Mouse (Mus musculus): ENCODE data around the gene Ahdc1.

Gene Ahdc1

GRCm38 (mm10) chr4:133106691-133107090, 95.6 kb downstream of the Ahdc1 start:
- no peak for DNase-seq

GRCm38 (mm10) chr4:133107788-133108281, 96.8 kb downstream of the Ahdc1 start:
- no peak for DNase-seq

GRCm38 (mm10) chr4:133108481-133109334, 97.6 kb downstream of the Ahdc1 start:
- no peak for DNase-seq

- DNase-seq = no peak
Observed at GRCm38 (mm10) chr4:133109335-133109801, 98.3 kb downstream of the Ahdc1 start.

GRCm38 (mm10) chr4:133112175-133112838, 101.2 kb downstream of the Ahdc1 start:
- no peak for DNase-seq

GRCm38 (mm10) chr4:133113351-133113882, 102.4 kb downstream of the Ahdc1 start:
- peak; percentile 40 for DNase-seq

GRCm38 (mm10) chr4:133114762-133115161, 103.7 kb downstream of the Ahdc1 start:
- peak; percentile 38 for DNase-seq

- no peak for DNase-seq
Observed at GRCm38 (mm10) chr4:133115721-133116429, 104.8 kb downstream of the Ahdc1 start.

- no peak for DNase-seq
Observed at GRCm38 (mm10) chr4:133116756-133117470, 105.9 kb downstream of the Ahdc1 start.

- no peak for DNase-seq
Observed at GRCm38 (mm10) chr4:133117556-133118411, 106.7 kb downstream of the Ahdc1 start.

GRCm38 (mm10) chr4:133118775-133119375, 107.8 kb downstream of the Ahdc1 start:
- DNase-seq = no peak

GRCm38 (mm10) chr4:133119579-133119978, 108.5 kb downstream of the Ahdc1 start:
- DNase-seq = no peak

- no peak for DNase-seq
Observed at GRCm38 (mm10) chr4:133120833-133121321, 109.8 kb downstream of the Ahdc1 start.

- DNase-seq = no peak
Observed at GRCm38 (mm10) chr4:133121416-133121815, 110.4 kb downstream of the Ahdc1 start.

- DNase-seq = no peak
Observed at GRCm38 (mm10) chr4:133121974-133122637, 111.0 kb downstream of the Ahdc1 start.

- no peak for DNase-seq
Observed at GRCm38 (mm10) chr4:133127079-133127478, 116.0 kb downstream of the Ahdc1 start.

All from thymus, postnatal 25 days (tissue).